Mouse (Mus musculus): Measurements from ENCODE around the gene Plb1.

Plb1 gene

DNA sequence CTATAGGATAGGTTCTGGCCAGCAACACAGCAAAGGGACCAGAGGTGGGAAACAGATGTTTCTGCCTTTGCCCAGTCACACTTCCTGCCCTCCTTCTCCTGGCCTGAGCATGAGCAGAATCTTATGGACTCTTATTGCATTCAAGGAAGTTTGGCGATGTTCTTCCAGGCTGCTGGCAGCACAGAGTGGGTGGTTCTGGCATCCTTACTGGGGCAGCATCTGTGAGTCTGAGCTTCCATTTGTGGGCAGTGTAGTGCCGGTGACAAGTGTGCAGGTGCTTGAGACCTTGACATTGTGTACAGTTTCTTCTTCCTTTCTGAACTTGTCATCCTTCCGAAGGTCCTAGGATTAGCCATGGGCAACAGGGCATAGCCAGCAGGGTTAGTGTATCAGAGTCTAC is 12.9 kb downstream of the Plb1 start:
- no peak for DNase-seq (ENCODE audit: low read depth, low spot score)

DNA sequence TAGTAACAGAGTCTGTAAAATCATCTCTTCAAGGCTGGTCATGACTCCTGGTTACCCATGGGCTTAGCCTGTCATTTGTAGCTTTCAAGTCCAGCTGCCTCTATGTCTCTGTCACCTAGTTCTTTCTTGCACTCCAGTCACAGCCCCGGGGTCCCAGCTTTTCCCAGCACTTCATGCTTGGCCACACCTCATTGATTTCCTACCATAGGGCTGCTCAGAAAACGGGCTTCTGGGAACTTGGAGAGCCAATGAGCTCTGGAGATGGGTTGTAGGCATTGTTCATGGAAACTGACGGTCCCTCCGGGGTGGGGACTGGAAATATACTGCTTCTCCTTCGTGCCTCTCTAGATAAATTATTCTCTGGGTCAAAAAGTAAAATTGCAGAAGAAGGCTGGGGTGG is 28.2 kb downstream of the Plb1 start:
- no peak for DNase-seq (ENCODE audit: low read depth, low spot score)

DNA sequence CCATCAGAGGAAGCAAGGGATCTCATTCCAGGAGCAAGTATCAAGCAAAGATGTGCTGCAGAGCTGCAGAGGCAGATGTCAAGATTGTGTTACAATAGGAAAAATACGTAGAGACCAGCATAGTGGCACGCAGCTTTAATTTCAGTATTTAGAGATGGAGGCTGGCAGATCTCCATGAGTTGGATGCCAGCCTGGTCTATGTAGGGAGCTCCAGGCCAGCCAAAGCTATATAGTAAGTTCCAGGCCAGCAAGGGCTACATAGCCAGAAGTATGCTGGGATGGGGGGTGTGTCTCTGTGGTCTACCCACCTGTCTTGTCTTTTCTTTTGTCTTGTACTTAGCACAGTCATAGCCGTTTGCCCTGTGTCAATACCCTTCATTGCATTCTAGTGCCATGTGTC is 28.7 kb downstream of the Plb1 start:
- no peak for DNase-seq (ENCODE audit: low read depth, low spot score)

- DNase-seq (ENCODE audit: low read depth, low spot score): no peak
These were observed 30.0 kb downstream of the Plb1 start for GRCm38 (mm10) chr5:32262534-32262933.

DNA sequence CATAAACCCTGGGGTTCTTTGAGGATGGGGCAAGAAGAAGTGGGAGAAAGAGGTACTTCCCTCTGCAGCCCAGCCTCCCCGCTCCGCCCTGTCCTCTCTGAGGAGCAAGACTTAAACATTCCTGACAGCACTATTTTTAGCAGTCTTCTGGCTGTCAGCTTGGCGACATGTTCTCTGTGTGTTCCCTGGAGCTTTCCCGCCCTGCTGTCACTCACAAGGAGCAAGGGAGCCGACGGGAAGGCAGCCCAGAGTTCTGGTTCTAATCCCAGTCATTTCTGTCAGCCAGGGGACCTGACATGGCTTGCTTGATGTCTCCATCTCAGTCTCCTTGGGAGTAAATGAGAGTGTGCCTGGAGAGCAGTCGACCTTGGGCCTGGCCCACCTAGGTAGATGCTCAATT is 40.0 kb downstream of the Plb1 start:
- DNase-seq (ENCODE audit: low read depth, low spot score): no peak

DNA sequence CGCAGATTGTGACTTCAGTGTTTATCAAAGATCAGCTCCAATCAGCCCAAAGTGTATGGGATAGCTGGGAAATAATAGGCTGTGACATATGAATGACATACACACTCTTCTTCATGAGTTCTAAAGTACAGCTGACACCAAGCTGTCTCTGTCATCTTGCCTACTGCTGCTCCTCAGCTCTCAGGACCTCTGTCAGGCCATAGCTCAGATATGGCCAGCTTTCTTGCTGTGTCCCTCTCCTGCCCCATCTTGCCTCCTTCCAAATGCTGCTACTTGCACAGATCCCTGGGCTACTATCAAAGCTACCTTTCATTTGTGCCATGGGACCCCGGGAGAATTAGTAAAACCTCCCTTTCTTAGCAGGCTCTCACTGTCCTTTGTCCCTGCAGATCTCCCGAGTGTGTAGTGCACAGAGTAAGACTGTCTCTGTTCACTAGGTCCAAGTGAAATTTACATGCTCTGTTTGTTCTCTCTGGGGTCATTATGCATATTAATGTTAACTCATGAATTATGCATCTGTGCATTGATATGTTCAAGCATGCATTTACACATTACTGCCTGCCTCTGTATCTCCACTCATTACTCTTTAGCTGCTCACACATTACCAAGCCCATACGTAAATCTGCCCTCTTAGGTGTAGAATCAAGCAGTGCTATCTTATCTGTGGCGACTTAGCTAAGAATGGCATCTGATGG is 45.6 kb downstream of the Plb1 start:
- no peak for DNase-seq (ENCODE audit: low read depth, low spot score)

DNA sequence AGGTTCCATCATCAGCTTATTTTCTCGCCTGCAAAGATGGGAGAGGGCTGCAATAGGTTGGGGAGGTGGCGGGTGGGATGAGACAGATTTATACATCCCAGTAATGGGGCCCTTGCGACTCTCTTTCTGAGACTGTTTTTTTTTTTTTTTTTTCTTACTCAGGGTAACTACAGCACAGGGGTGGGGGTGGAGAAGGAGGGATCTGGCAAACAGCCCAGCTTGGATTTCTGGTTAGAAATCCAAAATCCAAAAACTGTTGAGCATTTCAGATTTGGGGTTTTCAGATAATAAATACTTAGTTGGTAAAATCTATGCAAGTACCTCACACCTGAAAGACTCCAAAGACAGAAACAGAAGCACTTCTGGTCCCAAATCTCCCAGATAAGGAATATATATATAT is 47.6 kb downstream of the Plb1 start:
- no peak for DNase-seq (ENCODE audit: low read depth, low spot score)

- DNase-seq (ENCODE audit: low read depth, low spot score): no peak
These were observed 49.8 kb downstream of the Plb1 start for GRCm38 (mm10) chr5:32282345-32282744.

- no peak for DNase-seq (ENCODE audit: low read depth, low spot score)
These were observed 50.9 kb downstream of the Plb1 start for GRCm38 (mm10) chr5:32283457-32283856.

DNA sequence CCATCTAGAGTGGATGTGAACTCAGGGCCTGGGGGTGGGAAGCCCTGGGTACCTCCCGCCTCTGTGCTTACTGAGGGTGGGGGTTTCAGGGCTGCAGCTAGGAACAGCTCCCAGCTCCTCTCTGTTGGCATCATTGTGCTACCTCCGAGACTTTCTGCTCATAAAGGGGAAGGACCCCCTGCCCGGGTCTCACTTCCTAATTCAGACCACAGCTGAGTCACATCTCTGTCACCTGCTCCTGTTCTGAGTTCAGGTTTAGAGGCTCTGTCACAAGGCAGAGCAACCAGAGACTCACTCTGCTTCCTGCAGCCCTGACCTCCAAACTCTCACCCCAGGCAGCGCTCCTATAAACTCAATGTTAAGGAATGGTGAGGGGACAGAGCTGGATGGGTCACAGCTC is 53.8 kb downstream of the Plb1 start:
- DNase-seq (ENCODE audit: low read depth, low spot score): no peak

DNA sequence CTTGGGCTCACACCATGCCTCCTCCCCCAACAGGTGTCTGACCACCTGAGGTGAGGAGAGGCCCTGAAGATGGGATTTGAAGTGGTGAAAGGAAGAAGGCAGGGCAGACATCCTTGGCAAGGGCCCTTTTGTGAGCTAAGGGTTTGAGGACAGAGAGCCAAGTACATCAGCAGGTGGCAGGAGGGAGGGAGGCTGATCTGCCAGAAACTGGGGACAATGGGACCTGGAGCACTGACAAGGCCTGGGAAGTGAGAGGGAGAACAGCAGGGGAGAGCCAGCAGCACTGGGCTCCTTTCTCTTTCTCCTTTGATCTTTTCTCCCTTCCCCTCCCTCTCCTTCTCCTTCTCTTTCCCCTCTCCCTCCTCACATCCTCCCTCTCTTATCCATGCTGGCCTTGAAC is 55.5 kb downstream of the Plb1 start:
- peak; percentile 14 for DNase-seq (ENCODE audit: low read depth, low spot score)

DNA sequence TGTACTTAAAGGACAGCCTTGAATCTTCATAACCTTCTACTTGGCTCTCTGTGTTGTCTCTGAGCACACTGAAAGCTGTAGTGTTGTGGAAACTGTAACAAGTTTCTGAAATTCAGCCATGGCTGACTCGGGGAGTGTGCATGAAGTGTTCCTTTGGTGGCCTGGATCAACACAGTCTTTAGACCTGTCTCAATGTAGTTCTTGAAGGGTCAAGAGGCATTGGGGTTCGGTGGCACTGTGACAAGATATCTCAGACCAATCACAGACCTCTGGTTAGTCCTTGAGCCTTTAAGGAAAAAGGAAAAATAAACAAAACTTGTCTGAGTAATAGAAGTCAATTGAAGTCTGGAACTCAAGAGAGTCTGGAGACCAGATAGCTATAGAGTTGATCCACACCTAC is 58.8 kb downstream of the Plb1 start:
- DNase-seq (ENCODE audit: low read depth, low spot score): no peak

GRCm38 (mm10) chr5:32302991-32303921 is 70.7 kb downstream of the Plb1 start:
- peak; percentile 55 for DNase-seq (ENCODE audit: low read depth, low spot score)

- no peak for DNase-seq (ENCODE audit: low read depth, low spot score)
These were observed 74.6 kb downstream of the Plb1 start for GRCm38 (mm10) chr5:32307106-32307505.

DNA sequence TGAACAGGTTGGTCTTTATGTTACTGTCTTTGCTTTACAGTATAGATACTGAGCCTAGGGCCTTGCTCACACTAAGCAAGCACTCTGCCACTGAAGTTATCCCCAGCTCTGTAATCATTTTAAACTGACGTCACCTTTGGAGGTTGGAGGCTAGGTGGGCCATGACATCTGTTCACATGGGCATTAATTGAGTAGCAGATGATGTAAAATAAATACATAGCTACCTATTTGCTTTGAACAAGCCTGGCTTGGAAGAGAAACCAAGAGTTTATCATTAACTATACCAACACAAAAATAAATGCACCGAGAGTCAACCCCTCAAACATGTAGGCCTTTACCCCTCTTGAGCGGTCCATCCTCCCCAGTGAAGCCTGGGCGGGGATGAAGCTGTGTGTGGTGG is 76.1 kb downstream of the Plb1 start:
- DNase-seq (ENCODE audit: low read depth, low spot score): no peak

DNA sequence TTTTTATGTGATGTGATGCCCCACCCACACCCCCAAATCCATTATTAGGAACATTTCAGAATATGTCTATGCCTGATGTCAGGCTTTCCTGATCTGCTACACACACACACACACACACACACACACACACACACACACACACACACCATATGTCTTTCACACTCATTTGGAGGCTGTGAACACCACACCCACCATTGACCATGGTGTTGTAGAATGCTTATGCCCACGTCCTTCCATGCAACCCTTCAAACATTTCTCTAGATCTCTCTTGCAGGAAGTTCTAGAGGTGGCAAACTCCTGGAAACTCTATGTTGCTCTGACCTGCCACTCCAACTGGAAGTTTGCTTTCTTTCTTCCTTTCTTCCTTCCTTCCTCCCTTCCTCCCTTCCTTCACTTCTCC is 77.2 kb downstream of the Plb1 start:
- DNase-seq (ENCODE audit: low read depth, low spot score): no peak

- DNase-seq (ENCODE audit: low read depth, low spot score): no peak
These were observed 78.3 kb downstream of the Plb1 start for GRCm38 (mm10) chr5:32310802-32311201.

DNA sequence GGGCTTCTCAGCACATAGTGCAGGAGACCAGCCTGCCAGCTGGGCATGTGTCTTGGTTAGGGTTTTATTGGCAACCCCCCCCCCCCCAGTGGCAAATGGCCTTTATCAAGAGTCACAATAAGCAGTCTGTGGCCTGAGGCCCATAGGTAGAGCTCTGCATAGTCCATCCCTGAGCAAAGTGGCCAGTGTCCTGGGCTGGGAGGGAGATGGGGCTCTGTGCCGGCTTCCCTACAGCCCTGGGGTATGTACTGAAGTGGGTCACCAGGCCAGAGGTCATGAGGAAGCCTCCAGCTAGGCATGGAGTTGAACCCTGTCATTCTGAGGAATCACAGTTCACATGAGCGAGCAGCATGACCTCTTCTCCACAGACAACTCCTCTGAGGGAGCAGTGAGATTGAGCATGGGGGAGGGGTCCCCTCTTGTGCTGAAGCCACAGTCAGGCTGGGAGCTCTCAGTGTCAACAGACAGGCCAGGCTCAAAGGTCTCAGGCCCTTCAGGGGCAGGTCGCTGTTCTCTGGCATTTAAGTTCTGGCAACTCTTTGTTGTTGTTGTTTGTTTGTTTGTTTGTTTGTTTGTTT is 79.2 kb downstream of the Plb1 start:
- no peak for DNase-seq (ENCODE audit: low read depth, low spot score)

- no peak for DNase-seq (ENCODE audit: low read depth, low spot score)
These were observed 81.2 kb downstream of the Plb1 start for GRCm38 (mm10) chr5:32313671-32314070.

DNA sequence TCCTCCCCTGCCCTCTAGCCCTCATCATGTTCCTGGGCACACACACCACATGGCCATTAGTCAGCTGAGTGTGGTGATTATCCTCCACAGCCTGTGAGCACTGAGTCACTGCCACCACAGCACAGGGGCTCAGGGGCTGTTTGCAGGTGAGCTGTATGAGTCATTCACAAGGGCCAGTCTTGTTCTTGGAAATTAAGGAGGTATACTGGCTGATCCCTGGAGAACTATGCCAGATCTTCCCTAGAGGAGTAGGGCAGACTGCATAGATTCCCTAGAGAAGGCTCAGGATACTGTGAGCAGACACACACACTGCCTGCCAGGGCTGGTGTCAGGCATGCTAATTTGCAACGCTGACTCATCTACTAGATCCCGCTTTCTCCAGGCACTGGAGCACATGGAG is 82.2 kb downstream of the Plb1 start:
- DNase-seq (ENCODE audit: low read depth, low spot score): no peak

GRCm38 (mm10) chr5:32322146-32322811 is 89.8 kb downstream of the Plb1 start:
- DNase-seq (ENCODE audit: low read depth, low spot score): peak; percentile 46

DNA sequence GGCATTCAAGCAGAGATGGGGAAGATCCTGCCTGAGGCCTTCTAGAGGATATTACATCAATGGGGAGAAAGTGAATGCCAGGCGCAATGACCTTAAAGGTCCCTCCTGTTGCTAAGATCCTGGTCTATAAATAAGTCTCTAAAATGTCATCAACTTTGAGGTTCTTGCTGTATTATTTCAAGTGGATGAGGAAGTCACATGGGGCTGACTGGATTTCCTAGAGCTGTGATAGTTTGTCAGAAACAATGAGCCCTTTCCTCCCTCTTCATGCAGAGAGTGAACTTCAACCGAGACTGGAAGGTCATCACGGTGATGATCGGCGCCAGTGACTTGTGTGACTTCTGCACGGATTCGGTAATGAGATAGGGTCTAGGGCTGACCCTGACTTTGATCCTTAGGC is 95.6 kb downstream of the Plb1 start:
- DNase-seq (ENCODE audit: low read depth, low spot score): no peak

Data from R1 (cell line).